Mouse (Mus musculus) embryo, embryonic 11.5 days (tissue): Measurements from ENCODE around the gene Slc23a4.

Experiments used
- DNase-seq: peaks from one replicate; pipeline ENCODE4 v3.0.0-alpha.2; 2012; ENCODE audit warnings: low read depth, low spot score

Gene Slc23a4

DNA sequence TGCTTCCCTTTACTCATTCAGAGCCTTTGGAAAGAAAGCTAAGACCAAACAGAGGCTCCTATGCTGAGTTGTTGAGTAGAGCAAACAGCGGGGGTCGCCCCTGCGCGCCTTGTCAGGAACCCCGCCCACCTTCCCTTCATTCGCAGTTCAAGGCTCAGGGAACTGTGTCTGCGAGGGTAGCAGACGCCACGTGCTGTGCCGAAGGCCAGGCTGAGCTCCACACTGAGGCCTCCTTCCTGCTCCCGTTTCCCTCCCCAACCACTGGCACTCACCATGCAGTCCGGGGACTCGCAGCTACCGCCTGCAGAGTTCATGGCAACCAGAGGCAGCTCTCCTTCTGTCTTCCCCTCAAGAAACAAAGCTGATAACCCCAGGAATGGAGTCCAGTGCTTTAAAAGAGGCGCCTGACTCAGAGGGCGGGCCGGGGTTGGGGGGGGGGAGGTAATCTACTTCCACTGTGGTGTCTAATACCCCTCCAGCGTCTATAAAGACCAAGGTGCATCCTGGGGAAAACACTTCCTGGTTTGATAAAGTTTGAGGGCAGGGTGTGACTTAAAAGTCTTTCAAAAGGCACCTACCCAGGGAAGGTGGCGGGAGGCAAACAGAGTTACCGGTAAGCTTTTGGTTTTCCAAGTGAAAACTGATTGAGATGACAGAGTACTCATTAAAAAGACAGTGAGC, at the start of gene Slc23a4:
Gene Slc23a4 (minus strand): TSS at position 324 of the 681 bp plus-strand sequence.
- DNase-seq = no peak

DNA sequence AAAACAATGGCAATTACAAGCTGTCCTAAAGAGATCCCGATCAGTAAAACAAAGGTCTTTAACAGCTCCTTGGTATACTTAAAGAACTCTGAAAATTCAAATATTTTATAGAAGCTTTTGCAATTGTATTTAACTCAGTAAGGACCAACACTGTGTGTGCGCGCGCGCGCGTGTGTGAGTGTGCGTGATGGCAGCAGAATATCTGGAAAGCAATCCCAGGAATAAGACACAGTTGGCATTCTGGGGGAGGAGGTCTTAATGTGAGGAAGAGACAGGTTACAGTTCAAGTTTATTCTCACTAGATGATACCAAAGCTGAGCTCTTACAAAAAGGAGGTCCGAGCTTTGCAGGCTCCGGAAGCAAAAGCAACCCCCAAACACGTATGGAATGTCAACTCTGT, 45.1 kb upstream of the Slc23a4 start:
- DNase-seq = no peak

DNA sequence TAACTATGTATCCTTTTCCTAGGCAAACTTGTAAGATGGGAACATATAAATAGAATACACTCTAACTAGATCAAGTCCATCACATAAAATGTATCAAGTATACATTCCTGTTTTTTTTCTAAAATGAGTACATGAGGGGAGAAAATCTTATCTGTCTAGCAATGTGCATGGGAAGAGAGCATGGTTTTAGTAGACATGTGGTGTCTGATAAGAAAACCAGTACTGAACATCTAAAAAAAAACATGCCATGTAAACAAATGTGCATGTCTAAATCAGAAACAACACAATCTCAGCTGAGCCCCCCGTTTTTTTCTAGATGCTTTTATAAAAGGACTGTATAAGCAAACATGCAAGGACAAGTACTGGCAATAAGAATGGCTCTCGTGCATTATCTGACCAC, 44.5 kb upstream of the Slc23a4 start:
- DNase-seq = no peak

- no peak for DNase-seq
Observed at GRCm38 (mm10) chr6:35030811-35031210, 42.6 kb upstream of the Slc23a4 start.

DNA sequence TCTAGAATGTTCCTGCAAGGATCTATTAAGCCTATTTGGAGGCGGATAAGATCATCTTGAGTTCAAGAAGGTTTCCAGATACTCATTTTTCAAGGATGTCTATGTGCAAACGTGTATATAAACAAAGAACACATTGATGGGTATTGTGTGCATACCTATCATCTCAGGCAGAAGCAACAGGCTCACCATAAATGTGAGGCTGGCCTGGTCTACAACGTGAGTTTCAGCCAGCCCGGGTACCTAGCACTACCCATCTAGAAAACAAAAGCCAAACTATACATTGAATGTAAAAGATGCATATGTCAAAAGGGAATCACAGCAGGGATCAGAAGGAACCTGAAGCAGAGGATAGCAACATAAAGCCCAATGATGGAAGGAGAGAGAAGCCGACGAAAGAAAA, 42.0 kb upstream of the Slc23a4 start:
- no peak for DNase-seq

DNA sequence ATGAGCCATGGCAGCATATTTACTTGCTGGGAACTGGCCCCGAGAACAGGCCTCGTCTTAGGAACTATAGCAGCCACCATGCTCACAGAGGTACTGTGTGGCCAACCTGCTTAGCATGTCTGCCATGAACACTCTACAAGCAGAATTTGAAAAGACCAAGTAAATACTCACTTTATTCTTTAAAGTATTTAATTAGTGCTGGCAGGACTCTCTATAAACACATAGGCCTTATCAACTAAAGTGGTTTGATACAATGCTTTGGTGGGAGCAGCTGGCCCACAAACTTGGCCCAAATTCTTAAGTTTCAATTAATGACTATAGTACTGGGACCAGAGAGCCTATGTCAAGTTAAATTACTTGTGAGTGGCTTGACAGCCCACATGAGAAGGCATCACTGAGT, 39.8 kb upstream of the Slc23a4 start:
- no peak for DNase-seq

GRCm38 (mm10) chr6:35027257-35027656, 39.1 kb upstream of the Slc23a4 start:
- DNase-seq = no peak

- no peak for DNase-seq
Observed at GRCm38 (mm10) chr6:35016624-35017023, 28.4 kb upstream of the Slc23a4 start.

- DNase-seq = no peak
Observed at GRCm38 (mm10) chr6:35011953-35012352, 23.7 kb upstream of the Slc23a4 start.

GRCm38 (mm10) chr6:35010705-35011104, 22.5 kb upstream of the Slc23a4 start:
- DNase-seq = no peak

DNA sequence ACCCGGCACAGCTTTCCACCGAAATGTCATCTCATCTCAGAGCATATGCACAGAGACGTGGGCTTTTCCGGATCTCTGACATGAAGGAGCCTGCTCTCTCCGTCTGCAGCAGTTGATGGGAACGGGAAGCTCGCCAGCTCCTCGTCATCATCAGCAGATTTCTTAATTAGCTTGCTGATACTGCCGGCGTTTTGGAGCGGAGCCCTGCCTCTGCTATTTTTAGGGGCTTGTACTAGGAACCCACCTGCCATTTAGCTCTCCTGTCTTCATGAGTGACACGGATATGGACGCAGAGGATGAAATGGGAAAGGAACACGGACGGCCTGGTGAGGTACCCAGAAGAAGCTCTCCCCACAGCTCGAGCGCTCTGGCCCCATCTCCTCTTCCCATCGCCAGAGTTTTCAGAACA, 14.1 kb upstream of the Slc23a4 start:
- no peak for DNase-seq

DNA sequence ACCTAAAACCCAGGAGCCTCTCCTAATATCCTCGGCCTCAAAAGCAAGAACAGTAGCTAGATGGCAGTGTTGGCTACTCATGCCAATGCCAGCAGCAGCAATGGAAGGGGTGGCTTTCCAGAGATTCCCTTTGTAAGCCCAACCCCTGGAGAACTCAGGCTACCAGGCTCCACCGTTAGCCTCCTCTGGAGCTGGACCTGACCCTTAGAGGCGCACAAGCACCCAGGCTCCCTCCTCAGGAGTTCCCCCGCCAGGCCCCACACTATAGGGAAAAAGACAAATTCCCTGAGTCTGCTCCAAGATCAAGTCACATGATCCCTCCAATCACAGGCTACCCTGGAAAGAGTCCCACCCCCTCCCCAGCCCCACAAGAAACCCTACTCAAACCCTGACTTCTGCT, 10.9 kb upstream of the Slc23a4 start:
- no peak for DNase-seq

DNA sequence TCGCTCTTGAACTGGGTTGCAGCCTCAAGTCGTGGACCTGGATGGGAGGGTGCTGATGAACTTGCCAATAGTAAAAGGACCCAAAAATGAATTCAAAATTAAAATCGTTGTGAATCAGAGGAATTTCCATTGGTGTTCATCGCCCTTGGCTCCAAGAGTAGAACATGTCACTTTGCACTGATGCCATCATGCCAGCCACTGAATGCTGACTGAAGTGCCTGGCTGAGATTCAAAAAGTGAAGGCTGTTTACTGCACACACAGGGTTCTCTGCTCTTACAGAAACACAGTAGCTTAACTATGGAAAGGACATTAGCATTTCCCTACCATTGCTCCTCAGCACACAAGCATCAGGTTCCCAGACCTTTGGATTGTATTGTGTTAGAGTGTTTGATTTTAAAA, 8.3 kb upstream of the Slc23a4 start:
- no peak for DNase-seq

GRCm38 (mm10) chr6:34995265-34995681, 7.1 kb upstream of the Slc23a4 start:
- DNase-seq = peak; percentile 77

- no peak for DNase-seq
Observed at GRCm38 (mm10) chr6:34994692-34995091, 6.5 kb upstream of the Slc23a4 start.

GRCm38 (mm10) chr6:34989263-34989662, 1.1 kb upstream of the Slc23a4 start:
- no peak for DNase-seq

DNA sequence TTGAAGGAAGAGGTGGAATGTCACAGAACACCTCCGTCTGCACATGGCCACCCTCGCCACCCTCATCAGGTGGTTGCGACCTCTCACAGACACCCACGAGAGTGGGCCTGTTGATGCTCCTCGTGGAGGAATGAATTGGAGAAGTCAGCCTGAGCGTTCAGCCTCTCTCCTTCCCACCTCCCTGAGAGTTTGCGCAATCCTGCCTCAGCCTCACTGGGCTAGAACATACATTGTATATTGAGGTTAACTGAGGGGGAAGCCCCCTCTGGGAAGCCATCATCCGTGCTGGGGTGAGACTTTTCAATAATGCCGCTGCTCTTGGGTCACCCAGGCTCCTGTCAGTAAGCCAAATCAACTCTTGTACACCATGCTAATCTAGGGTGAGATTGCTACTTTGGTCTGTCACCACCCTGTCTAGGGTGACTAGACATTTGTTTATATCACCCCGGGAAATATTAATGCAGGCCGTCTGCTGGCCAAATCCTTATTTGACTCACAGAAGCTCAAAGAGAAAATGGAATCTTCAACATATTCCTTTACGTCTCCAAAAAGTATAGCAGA, 1.0 kb downstream of the Slc23a4 start:
- no peak for DNase-seq

- DNase-seq = no peak
Observed at GRCm38 (mm10) chr6:34980661-34981060, 7.5 kb downstream of the Slc23a4 start.

- no peak for DNase-seq
Observed at GRCm38 (mm10) chr6:34979291-34979690, 8.9 kb downstream of the Slc23a4 start.

DNA sequence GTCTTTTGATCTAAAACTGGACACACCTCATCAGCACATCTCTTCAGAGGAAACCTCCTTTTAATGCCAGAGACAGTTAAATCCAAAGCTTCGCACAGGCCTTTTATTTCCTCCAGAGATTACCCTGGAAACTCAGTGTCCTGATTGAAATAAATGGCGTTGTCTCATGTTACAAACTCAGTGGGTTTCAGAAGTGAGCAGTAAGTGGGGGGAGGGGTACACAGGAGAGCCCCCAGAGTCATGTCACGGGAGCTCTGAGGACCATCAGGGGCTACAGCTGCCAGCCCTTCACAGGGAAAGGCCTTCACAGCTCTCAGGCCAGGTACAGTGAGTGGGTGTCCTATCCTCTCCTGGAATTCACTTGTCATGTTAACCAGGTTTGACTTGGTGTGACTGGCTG, 17.0 kb downstream of the Slc23a4 start:
- DNase-seq = no peak

DNA sequence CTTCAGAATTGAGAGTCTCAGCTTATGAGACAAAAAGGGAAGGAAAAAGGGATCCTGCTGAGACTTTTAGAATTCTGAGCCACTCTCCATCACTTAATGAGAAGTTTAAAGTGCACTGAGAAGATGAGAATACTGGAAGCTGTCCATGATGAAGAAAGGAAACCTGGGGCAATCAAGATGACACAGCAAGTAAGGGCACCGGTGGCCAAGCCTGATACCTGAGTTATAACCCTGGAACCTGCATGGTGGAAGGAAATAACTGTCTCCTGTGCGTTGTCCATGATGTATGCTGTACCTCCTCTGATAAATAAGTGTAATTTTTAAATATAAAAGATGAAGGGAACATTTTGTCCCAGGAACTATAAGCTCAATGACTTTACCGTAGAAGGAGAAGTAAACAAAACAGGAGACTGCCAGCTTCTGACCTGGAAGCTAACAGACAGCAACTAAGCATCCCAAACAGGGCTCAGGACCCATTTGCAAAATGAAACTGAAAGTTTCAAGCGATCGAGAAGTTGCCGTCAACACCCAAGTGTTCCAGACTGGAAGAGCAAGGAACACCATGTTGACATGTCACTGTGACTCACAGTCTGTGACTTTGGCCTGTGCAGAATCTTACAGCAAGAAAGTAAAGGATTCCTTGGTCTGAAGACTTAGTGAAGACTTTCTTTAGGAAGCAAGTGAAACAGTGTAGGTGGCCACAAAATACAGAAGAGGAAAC, 22.2 kb downstream of the Slc23a4 start:
- DNase-seq = no peak

- DNase-seq = no peak
Observed at GRCm38 (mm10) chr6:34964550-34964949, 23.7 kb downstream of the Slc23a4 start.

GRCm38 (mm10) chr6:34959131-34959530, 29.1 kb downstream of the Slc23a4 start:
- DNase-seq = no peak
